Mouse (Mus musculus) cerebellum, adult 18-20 months (tissue): Measurements from ENCODE around the gene Tmem109.

Experiments used
- DNase-seq, 2 experiments: peaks; one replicate each; pipeline ENCODE4 v3.0.0; 2021

The Tmem109 gene

GRCm38 (mm10) chr19:10881426-10882154 is at the start of gene Tmem109:
Gene Tmem109, minus strand, starts transcription at chr19:10882001.
- DNase-seq, result peak; percentile 94 to 95

- no peak for DNase-seq
These were observed 48.8 kb upstream of the Tmem109 start for GRCm38 (mm10) chr19:10930641-10931040.

DNA sequence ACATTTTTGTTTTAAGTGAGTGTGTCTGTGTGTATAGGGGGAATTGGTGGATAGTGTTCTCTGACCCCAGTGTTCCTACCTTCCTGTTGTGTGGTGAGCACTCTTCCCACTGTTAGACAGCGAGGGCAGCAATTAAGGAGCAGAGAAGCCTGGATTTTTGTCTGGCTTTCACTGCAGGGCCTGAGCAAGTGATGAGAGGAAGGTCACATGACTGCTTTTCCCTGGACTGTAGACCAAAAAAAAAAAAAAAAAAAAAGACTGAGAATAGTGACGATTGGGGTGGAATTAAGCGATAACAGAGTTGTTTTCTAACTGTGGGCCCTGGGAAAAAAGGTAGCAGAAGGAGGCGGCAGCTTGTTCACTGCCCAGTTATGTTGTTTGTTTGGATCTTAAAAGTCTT is 44.9 kb upstream of the Tmem109 start:
- DNase-seq, result no peak

GRCm38 (mm10) chr19:10926123-10926621 is 44.4 kb upstream of the Tmem109 start:
- no peak for DNase-seq

DNA sequence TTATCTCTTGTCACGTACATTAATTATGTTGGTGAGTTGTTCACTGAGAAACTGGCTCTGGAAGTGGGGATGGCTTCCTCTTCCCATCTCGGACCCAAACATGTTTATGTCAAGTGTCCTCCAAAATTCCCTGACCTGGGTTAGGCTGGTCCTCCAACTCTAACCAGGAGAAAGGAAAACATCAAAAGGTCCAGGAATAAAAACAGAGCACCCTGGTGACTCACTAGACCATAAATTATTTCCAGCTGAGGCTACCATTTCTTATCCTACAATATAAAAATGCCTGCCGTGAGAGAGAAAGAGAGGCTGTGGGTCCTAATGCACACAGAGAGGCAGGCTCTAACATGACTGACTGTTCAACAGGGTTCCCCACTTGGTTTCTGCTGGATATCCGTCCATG is 42.4 kb upstream of the Tmem109 start:
- no peak for DNase-seq

DNA sequence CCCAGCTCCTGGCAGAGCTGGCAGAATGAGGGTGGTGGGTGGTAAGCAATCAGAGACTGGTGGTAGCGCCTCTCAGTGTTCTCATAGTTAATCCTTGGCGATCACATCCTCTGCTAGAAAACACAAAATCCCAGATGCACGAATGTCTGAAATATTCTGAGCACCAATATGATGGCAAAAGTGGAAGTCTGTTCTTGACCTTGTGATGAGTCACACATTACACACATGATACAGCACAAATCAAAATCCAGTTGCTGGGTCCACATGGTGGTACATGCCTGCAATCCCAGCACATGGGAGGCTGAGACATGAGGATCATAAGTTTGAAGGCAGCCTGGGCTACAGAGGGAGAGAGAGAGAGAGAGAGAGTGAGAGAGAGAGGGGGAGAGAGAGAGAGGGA is 39.3 kb upstream of the Tmem109 start:
- DNase-seq, result no peak

DNA sequence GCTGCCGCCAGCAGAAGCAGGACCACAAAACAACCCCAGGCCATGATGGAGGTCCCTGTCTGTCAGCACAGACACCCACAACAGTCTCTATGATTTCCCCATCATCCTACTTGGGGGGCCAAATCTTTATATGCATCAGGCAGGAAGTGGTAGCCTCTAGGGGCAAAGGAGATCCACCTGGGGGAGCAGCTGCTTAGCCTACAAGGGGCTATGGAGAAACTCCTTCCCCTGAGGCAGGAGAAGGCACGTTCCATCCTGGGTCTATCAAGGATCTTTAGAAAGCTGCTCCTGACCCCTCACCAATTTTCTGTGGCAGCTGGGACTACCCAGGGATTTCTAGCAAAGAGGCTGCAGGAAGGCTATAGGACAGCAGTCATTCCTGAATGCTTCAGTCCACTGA is 38.7 kb upstream of the Tmem109 start, which contains the start of gene Zp1:
Zp1 (minus strand) TSS at position 101 of the 400 bp plus-strand sequence.
- no peak for DNase-seq

GRCm38 (mm10) chr19:10918321-10918991 is 36.7 kb upstream of the Tmem109 start:
- no peak for DNase-seq

- no peak for DNase-seq
These were observed 34.7 kb upstream of the Tmem109 start for GRCm38 (mm10) chr19:10916506-10916905.

GRCm38 (mm10) chr19:10914870-10915269 is 33.1 kb upstream of the Tmem109 start:
- no peak for DNase-seq

- DNase-seq, result no peak
These were observed 32.5 kb upstream of the Tmem109 start for GRCm38 (mm10) chr19:10914291-10914690.

GRCm38 (mm10) chr19:10909087-10909721 is 27.4 kb upstream of the Tmem109 start:
- DNase-seq, result no peak

- DNase-seq, result peak; percentile 54 to 67
These were observed 26.1 kb upstream of the Tmem109 start for GRCm38 (mm10) chr19:10907891-10908290.

DNA sequence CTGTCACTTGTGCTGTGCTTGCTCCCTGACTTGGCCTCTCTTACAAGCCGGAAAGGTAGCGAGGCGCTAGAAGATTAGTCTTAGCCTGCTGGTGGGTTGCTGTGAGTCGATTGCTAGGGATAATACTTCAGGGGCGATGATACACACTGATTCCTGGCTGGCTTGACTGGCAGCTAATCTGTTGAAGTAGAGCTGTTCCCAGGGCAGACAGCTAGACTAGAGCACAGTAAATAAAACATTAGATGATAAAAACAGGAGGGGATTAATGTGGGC is 23.9 kb upstream of the Tmem109 start:
- DNase-seq, result no peak

DNA sequence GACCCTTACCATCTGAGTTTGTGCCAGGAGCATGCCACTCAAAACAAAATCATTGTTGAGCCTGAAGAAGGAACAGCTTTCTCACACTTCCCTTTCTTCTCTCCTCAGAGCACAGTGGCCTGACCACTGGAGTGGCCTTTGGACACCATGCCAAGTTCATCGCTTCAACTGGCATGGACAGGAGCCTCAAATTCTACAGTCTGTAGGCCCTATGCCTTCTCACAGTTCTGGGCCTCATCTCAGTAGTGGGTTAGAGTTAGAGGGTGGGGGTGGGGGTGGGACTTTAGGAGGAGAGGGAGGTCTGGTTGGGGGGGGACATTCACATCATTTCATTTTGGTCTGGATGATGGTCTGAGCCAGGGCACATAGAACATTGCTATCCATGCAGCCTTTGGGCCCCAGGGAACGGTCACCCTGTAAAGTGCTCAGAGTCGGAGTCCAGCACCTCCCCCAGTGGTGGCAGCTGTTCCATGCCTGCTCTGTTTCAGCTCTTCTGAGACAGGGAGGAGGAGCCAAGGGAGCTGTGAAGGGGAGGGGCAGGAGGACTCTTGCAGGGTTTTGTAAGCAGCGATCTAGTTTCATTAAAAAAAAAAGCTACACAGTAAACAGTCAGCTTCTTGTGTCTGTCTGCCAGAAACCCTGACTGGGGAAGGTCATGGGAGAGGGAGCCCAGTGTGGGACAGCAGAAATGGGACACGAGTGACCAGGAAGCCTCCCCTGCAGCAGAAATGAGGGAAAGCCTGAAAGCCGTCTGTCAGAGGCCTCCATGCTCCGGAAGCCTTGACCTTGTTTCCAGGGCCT is 23.3 kb upstream of the Tmem109 start:
- DNase-seq, result peak in 1 of 2 experiments; percentile 52

DNA sequence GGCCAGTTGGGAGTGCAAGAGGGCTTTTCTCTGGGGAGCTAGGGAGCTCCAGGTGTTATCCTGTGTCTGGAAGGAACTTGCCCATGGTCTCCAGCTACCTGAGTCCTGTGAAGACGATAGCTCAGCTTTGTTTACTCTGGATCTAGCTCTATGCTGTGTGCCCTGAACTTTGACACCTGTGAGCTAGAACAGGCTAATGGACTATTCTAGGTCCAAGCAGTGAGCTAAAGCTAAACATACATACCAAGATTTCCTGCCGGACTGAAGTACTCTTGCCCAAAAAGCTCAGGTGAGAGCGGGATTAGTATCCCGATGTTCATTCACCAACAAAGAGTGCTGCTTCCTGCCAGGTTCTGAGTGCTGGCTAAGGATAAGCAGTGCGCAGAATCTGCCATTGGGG is 22.7 kb upstream of the Tmem109 start:
- DNase-seq, result no peak

GRCm38 (mm10) chr19:10901046-10901445 is 19.2 kb upstream of the Tmem109 start:
- no peak for DNase-seq

GRCm38 (mm10) chr19:10900315-10900714 is 18.5 kb upstream of the Tmem109 start:
- no peak for DNase-seq

DNA sequence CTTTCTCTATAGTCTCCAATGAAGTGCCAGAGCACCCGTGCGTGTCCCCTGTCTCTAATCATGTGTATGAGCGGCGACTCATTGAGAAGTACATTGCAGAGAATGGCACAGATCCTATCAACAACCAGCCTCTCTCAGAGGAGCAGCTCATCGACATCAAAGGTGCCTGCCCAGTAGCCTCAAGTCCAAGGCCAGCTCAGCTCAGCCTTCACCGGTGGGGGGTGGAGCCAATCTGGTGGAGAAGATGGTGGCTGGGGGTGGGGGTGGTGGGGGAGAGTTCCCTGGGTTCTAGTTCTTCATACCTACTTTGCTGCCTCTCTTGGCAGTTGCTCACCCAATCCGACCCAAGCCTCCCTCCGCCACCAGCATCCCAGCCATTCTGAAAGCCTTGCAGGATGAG is 15.7 kb upstream of the Tmem109 start:
- DNase-seq, result no peak

- no peak for DNase-seq
These were observed 15.0 kb upstream of the Tmem109 start for GRCm38 (mm10) chr19:10896849-10897248.

GRCm38 (mm10) chr19:10895708-10896107 is 13.9 kb upstream of the Tmem109 start:
- peak in 1 of 2 experiments; percentile 32 for DNase-seq

DNA sequence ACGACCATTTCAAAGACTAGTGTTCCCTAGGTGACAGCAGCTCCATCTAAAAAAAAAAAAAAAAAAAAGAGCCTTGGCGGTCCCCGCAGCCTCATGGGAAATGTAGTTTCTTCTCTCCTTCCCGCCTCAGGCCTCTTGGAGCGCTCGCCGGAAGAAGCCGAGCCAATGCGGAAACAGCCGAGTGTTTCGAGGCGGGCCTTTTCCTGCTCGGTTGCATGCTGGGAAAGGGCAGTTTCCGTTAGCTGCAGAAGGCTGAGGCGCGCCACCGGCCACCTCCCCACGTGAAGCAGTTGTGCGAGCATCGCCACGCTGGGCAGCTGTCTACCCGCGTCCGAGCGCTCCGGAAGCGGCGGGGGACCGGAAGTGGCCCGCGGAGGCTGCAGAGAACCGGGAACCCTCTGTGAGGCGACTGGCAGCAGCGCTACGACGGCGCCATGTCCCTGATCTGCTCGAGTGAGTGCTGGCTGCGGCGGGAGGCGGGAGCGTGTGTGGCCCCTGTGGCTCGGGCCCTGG is 13.3 kb upstream of the Tmem109 start, which contains the start of gene Prpf19:
Prpf19 (plus strand) TSS at position 216 of the 513 bp plus-strand sequence.
- peak; percentile 98 to 99 for DNase-seq

DNA sequence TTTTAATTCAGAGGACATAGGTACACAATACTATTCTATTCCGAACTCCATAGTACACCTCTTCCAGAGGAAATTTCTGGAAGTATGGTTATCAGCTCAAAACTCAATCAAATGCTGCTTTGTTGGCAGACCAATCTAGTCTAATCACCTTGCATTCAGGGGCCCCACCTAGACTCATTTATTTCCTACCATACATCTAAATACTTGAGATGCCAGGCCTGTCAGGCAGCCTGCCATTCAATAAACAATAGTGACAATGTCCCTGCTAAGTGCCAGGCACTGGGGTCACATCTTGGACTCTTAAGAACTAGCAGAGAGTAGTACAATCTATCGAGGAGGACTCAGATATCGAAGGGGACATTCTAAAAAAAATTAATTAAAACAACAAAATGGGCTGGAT is 10.4 kb upstream of the Tmem109 start:
- DNase-seq, result no peak
